Mouse (Mus musculus): ENCODE results near the gene Ice1. TPM values are rescaled to one million over a fixed set of nuclear protein-coding genes. Genes with fewer than 3 reads are reported as not detected.

Gene Ice1
- total and polyA plus RNA-seq, 2 experiments from 2014 or later = 21.5 to 59.7 TPM

- peak; percentile 21 for DNase-seq (ENCODE audit: low spot score)
- Histone ChIP-seq H3K9me3 (ENCODE audit: low read length) (no peaks in the 10 kb centered on the region), H3K4me2 (ENCODE audit: low read depth, low read length) (no peak overlapping the region), H3K27me3 (ENCODE audit: insufficient read depth, low read length) (no peaks in the 10 kb centered on the region), H3K4me1 (ENCODE audit: insufficient read depth, low read length) (0 out of 2 replicates have a peak, but pooled peaks cover 3% of the 10 kb centered on the region), H3K4me3 (ENCODE audit: low read length) (no peak overlapping the region), H3K27ac (no peak overlapping the region), H3K9ac (replicated peaks; ENCODE audit: low read length) (no peak overlapping the region), H3K36me3 (ENCODE audit: insufficient read depth, low read length) (no peaks in the 10 kb centered on the region)
- peak; percentile 55 for ATAC-seq
- WGBS = 38% methylated on average over 8 of the region's 8 CpGs
- TF ChIP-seq CTCF (IDR thresholded peaks at IDR 0.05; ENCODE audit: low read depth) = no peak
Observed at GRCm38 (mm10) chr13:70509375-70510016, 127.9 kb downstream of the Ice1 start.

- WGBS = 43% methylated on average over 5 of the region's 5 CpGs
- Histone ChIP-seq H3K9ac (replicated peaks; ENCODE audit: low read length) (no peak overlapping the region), H3K4me2 (ENCODE audit: low read depth, low read length) (no peak overlapping the region), H3K4me1 (ENCODE audit: insufficient read depth, low read length) (0 out of 2 replicates have a peak, but pooled peaks cover 3% of the 10 kb centered on the region), H3K27me3 (ENCODE audit: insufficient read depth, low read length) (no peaks in the 10 kb centered on the region), H3K9me3 (ENCODE audit: low read length) (no peaks in the 10 kb centered on the region), H3K4me3 (ENCODE audit: low read length) (no peak overlapping the region), H3K27ac (no peak overlapping the region), H3K36me3 (ENCODE audit: insufficient read depth, low read length) (no peaks in the 10 kb centered on the region)
- DNase-seq (ENCODE audit: low spot score) (peak; percentile 34), ATAC-seq (peak; percentile 62)
- TF ChIP-seq CTCF (IDR thresholded peaks at IDR 0.05; ENCODE audit: low read depth) = no peak
Observed at GRCm38 (mm10) chr13:70508708-70509374, 128.6 kb downstream of the Ice1 start.

Other genes with a start within 250 kb of the Ice1 start
- gene Adamts16, start 204.2 kb upstream of the Ice1 start, total RNA-seq (2014; rRNA removed) = 4.5 and 4.7 TPM in 2 replicates
- 2.4 and 2.9 TPM in 2 replicates for gene Adamts16, start 204.2 kb upstream of the Ice1 start, polyA plus RNA-seq (2015; fragmentation: Nextera tagmentation; extraction: Ambion mirVana)

All from hindbrain, postnatal 0 days (tissue).